Mouse (Mus musculus) cerebellum, postnatal 4 days (tissue): ENCODE measurements around the gene Disp2.

ENCODE experiments used
- DNase-seq, 2 experiments: peaks; one replicate each; pipeline ENCODE4 v3.0.0; 2022; ENCODE audit warnings: low spot score in 2 of 2, mixed read lengths in 1 of 2

Disp2 gene

DNA sequence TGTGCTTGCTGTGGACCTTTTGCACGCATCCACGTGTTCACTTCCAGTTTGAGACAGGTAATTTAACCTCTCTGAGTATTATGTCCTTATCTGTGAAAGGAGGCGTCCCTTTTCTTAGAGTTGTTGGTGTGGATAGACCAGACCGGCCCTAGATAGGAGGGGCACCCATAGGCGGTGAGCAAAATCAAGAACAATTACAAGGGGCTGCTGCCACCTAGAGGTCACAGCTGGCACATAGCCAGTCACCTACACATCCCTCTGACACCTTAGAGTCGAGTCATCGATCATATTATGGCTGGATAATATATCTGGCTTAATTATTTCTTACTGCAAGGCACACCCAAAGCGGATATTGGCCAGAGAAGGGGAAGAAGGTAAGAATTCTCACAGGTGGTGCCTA is 19.7 kb upstream of the Disp2 start:
- peak in 1 of 2 experiments; percentile 63 for DNase-seq

- DNase-seq: no peak
Observed at GRCm38 (mm10) chr2:118760311-118761025, 19.1 kb upstream of the Disp2 start.

DNA sequence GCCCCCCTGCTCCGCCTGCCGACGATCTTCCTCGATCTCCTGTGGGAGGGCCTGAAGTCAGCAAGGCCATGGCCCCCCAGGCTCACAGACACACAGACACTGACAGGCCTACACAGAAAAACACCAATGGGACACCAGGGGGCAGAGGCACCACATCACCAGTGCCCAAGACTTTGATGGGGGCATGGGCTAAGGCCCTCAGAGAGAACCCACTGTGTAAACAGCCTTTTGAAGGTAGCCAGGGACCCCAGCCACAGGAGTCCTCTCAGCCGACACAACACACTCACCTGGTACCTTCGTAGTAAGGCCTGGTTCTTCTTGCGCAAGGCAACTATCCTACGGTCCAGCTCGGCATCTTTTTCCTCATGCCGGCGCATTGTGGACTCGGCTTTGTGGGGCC is 18.2 kb upstream of the Disp2 start:
- no peak for DNase-seq

DNA sequence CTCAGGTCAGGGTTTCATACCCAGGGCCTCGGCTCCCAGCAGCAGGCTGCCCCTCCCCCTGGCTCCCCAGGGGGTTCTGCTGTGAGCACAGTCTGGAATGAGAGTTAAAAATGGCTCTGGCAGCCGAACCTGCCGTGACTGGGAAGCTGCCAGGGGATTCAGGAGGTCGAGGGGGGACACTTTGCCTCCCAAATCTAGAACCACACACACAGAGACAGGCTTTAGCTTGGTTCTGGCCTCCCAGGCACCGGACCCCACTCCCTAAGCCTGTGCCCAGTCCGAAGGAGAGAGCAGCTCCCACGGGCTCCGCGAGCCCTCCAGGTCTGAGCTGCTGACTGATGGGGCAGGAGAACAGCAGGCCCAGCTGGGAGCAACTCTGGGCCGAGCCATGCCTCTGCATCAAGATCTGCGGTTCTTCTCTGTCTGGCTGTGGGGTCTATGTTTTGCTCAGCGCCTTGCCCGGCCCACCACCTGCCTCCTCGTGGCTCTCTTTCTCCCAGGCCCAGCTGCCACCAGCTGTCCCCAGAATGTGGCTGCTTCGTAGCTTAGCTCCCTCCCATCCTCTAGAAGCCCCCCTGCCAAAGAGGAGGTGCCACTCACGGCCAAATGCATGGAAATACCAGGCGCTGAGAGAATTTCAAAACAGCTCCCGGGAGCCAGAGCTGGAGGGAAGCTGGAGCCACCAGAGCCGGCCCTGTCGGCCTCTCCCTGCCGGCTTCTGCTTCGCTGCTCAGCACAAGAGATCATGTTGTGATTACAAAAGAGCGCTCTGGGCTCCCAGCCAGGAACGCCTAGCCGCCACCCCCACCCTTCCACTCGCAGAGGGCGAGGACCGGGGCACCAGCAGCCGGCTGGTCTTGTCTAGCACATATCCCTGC is 17.4 kb upstream of the Disp2 start, which contains the start of gene Ccdc9b:
Ccdc9b (minus strand) TSS at position 756 of the 878 bp plus-strand sequence.
- DNase-seq: peak; percentile 74 to 91

- DNase-seq: no peak
Observed at GRCm38 (mm10) chr2:118762784-118763148, 16.8 kb upstream of the Disp2 start.

GRCm38 (mm10) chr2:118763469-118763868 is 16.1 kb upstream of the Disp2 start:
- DNase-seq: no peak

GRCm38 (mm10) chr2:118764094-118764831 is 15.3 kb upstream of the Disp2 start:
- peak in 1 of 2 experiments; percentile 64 for DNase-seq

DNA sequence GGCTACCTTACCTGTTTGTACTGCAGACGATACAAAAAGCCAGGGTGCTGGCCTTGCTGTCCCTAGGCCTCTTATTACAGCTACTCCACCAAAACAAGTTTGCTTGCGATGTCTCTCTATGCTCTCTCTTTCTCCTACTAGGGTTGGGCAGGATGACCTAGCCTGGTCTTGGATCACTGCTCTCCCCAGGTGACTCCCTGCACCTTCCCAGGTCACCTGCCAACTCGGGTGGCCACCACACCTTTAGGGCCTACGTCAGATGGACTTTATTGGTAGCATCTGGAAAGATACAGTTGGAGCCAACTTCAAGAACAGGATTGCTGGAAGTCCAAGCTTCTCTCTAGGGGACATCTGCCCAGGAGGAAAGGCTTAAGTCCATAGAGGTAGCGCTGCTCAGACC is 14.6 kb upstream of the Disp2 start:
- no peak for DNase-seq

GRCm38 (mm10) chr2:118766041-118767033 is 13.2 kb upstream of the Disp2 start:
- no peak for DNase-seq

- no peak for DNase-seq
Observed at GRCm38 (mm10) chr2:118772158-118772874, 7.2 kb upstream of the Disp2 start, which contains the start of gene Phgr1. Phgr1 (plus strand) TSS chr2:118772769.

DNA sequence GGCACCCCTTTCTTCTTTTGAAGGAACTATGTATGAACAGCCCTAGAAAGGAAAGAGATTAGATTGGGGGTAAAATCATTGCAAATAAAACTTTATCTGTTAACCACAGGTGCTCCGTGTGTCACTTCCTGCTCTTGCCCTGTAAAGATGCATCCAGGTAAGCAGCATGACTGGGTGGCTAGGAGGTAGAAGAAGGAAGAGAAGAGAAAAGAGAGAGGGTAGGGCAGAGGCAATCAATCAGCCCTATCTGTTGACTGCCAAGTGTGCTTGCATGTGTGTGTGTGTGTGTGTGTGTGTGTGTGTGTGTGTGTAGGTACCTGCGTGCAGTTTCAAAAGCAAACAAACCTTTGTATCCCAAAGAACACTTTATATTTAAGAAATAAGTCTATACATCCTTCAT is 5.0 kb upstream of the Disp2 start:
- DNase-seq: no peak

- DNase-seq: no peak
Observed at GRCm38 (mm10) chr2:118775396-118775795, 4.1 kb upstream of the Disp2 start.

- peak in 1 of 2 experiments; percentile 59 for DNase-seq
Observed at GRCm38 (mm10) chr2:118775846-118776245, 3.7 kb upstream of the Disp2 start.

GRCm38 (mm10) chr2:118776295-118776694 is 3.2 kb upstream of the Disp2 start:
- no peak for DNase-seq

DNA sequence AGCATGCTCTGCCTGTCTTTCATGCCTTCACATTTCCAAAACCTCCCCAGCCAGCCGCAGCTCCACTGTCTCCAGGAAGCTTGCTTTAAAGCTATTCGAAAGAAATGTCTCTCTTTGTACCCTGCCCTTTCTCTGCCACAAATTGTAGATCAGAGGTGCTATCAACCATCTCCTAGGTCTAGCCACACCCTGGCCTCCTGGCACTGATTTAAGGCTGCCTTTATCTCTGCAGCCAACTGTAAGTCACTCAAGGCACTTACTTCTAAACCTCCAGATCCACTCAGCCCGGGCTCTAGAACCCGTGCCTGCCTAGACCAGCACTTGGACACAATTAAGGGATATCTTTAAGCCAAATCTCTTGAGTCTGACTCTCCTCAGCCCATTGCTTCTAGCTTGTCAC is 1.1 kb upstream of the Disp2 start:
- DNase-seq: no peak

DNA sequence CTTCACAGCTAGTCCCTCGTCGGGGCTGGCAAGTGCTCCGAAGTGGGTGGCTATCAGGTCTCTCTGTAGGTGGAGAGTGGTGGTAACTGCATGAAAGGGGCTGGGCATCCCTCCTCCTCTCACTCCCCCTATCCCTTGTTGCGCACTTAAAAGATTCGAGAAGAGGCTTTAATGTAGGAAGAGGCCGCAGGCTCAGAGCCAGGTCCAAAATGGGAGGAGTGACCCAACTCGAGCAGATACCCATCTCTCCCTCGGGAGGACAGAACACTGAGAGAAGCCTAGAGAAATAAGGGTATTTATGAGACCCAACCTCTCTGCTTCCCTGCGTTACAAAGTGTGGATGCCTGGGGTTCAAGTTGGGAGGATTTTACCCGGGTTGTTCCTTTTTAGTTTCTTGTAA is 454 bp upstream of the Disp2 start:
- no peak for DNase-seq

DNA sequence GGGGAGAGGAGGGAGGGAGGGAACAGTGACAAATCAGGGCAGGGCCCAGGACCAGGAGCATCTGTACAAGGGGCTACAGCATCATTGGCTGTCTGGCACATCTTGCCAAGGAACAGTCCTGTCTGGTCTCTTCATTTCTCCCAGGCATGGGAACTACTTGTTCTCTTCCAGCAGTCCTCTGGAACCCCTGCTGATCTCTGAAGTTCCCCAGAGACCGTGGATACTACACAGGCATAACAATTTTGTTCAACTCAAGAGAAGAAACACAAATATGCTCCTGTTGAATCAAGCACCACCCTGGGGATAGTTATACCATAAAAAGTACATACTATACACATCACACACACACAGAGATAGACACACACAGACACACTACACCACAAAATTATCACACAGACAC is 1.6 kb downstream of the Disp2 start:
- no peak for DNase-seq

GRCm38 (mm10) chr2:118782303-118782702 is 2.8 kb downstream of the Disp2 start:
- no peak for DNase-seq

DNA sequence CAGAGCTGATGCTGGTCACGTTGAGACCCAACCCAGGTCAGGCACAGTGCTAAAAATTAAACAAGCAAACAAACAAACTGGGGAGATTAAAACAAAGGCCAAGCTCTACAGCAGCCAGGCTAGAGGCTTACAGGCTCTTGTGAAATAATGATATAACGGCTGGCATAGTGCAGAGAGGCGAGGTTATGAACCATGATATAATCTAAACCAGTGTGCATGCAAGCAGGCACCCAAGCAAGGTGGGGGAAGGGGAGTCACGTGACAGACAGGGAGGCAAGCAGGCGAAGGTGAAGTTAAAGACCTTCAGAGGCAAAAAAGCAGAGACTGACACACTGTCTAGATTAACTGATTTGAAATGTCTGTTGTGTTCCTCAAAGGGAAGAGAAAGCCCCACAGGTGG is 3.6 kb downstream of the Disp2 start:
- DNase-seq: no peak

DNA sequence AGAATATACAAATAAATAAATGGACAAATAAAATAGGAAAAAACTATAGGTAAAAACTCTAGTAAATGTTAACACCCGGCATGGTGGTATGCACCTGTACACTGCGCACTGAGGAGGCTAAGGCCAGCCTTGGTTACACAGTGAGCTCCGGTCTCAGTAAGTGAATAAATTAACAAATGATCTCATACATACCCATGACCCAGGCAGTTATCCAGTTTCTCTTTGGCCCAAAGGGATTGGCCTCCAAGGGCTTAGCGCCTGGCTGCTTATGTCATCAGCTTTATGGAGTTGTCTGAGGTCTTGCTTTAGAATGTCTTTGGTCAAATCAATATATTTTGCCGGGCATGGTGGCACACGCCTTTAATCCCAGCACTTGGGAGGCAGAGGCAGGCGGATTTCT is 4.1 kb downstream of the Disp2 start:
- DNase-seq: no peak
